Mouse (Mus musculus) myocyte (in vitro differentiated cells): ENCODE data around the gene Syt6.

ENCODE experiments used
- CEBPB ChIP-seq: IDR thresholded peaks from 2 replicates; pipeline ENCODE4 v1.6.1; 2011; ENCODE audit warnings: mild to moderate bottlenecking, moderate library complexity; ENCODE audit not compliant: poor library complexity, insufficient read depth, severe bottlenecking
- E2F4 ChIP-seq: IDR thresholded peaks from one replicate; pipeline ENCODE4 v1.6.1; 2011; ENCODE audit warnings: mild to moderate bottlenecking, control low read depth, moderate library complexity; ENCODE audit not compliant: insufficient read depth
- MYOD1 ChIP-seq, 3 experiments: IDR thresholded peaks; one replicate each; pipeline ENCODE4 v1.6.1; 2011; ENCODE audit warnings: control low read depth in 2 of 3, low read depth in 2 of 3, mild to moderate bottlenecking in 2 of 3, moderate library complexity in 1 of 3; ENCODE audit not compliant: insufficient read length in 2 of 3, control insufficient read depth in 1 of 3
- MYOG ChIP-seq, 3 experiments: IDR thresholded peaks; one replicate each; pipeline ENCODE4 v1.6.1; 2011; ENCODE audit warnings: control low read depth in 2 of 3, low read depth in 2 of 3, mild to moderate bottlenecking in 2 of 3; ENCODE audit not compliant: insufficient read length in 2 of 3, control insufficient read depth in 1 of 3, insufficient read depth in 1 of 3
- POLR2A ChIP-seq: IDR thresholded peaks from one replicate; pipeline ENCODE4 v1.6.1; 2011; ENCODE audit warnings: low read depth, mild to moderate bottlenecking, control low read depth, moderate library complexity; ENCODE audit not compliant: insufficient read length
- POLR2AphosphoS2 ChIP-seq: IDR thresholded peaks from one replicate; pipeline ENCODE4 v1.6.1; 2011; ENCODE audit warnings: low read depth, control low read depth; ENCODE audit not compliant: insufficient read length
- TCF12 ChIP-seq: IDR thresholded peaks from one replicate; pipeline ENCODE4 v1.6.1; 2011; ENCODE audit warnings: mild to moderate bottlenecking, control low read depth; ENCODE audit not compliant: poor library complexity, insufficient read depth, severe bottlenecking
- TCF3 ChIP-seq: IDR thresholded peaks from one replicate; pipeline ENCODE4 v1.6.1; 2011; ENCODE audit warnings: low read depth, control low read depth; ENCODE audit not compliant: insufficient read length

DNA sequence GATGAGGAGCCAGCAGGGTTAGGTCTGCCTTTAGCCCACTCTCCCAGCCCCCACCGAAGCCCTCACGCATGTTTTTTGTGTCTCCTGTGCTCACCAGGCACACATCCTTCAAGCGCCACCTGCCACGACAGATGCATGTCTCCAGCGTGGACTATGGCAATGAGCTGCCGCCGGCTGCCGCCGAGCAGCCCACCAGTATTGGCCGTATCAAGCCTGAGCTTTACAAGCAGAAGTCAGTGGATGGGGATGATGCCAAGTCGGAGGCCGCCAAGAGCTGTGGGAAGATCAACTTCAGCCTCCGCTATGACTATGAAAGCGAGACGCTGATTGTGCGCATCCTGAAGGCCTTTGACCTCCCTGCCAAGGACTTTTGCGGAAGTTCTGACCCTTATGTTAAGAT, 12.1 kb downstream of the Syt6 start:
- TF ChIP-seq POLR2A (no peak), POLR2AphosphoS2 (no peak), MYOG (IDR thresholded peaks at IDR 0.05; ENCODE audit: control insufficient read depth in 1 of 3, insufficient read depth in 1 of 3, insufficient read length in 2 of 3, low read depth in 2 of 3) (no peak), CEBPB (no peak), TCF3 (no peak), TCF12 (no peak), MYOD1 (IDR thresholded peaks at IDR 0.05; ENCODE audit: control insufficient read depth in 1 of 3, insufficient read length in 2 of 3, low read depth in 2 of 3) (no peak), E2F4 (no peak)
